Mouse (Mus musculus): ENCODE results near the gene Fbxl15.

- TF ChIP-seq CTCF (IDR thresholded peaks at IDR 0.05) (no peak), EP300 (IDR thresholded peaks at IDR 0.05) (no peak)
Observed at GRCm38 (mm10) chr19:46322996-46323572, 4.9 kb upstream of the Fbxl15 start.
